In genomic region chr16:21192509-21193354, GRCm38 (mm10) we compare ENCODE assay signal across 9 mouse cellular contexts. TPM values are rescaled to one million over a fixed set of nuclear protein-coding genes. Genes with fewer than 3 reads are reported as not detected.
DNase-seq lines count a peak whose midpoint lies in the region; ATAC-seq and TF ChIP-seq lines count a peak whose summit lies in the region.
"Had no signal": no experiment of that assay in that cellular context is flagged by ENCODE, and none has a peak within 500 bp of the region (broad histone marks: within the 10 kb centered on the region; RNA-seq: fewer than 3 reads in every experiment).

No protein-coding gene starts in this region.

- H3K9ac ChIP-seq in neural tube, embryonic 11.5 days (ENCODE audit: low read length) = no peak overlapping the region
- H3K9ac ChIP-seq: limb, embryonic 15.5 days had no signal

- no peaks in the 10 kb centered on the region for H3K79me2 ChIP-seq in C2C12 (ENCODE audit: control insufficient read depth, insufficient read depth)

- no peaks in the 10 kb centered on the region for H3K79me3 ChIP-seq in C2C12 (ENCODE audit: low read depth)

- H3ac ChIP-seq in C2C12 (ENCODE audit: control insufficient read depth, insufficient read length, low read depth) = no peak overlapping the region

- H3K27me3 ChIP-seq in C2C12 (ENCODE audit: control insufficient read depth, insufficient read depth, insufficient read length) = peaks cover 16% of the 10 kb centered on the region
- H3K27me3 ChIP-seq in neural tube, embryonic 11.5 days (ENCODE audit: control insufficient read depth, insufficient read depth, low read length) = no peaks in the 10 kb centered on the region
- H3K27me3 ChIP-seq: limb, embryonic 15.5 days had no signal

- ATAC-seq in frontal cortex, adult (ENCODE audit: low TSS enrichment) = peak; percentile 84
- ATAC-seq in hematopoietic stem cell, adult 5-6 weeks (replicated peaks in 1 of 2; ENCODE audit: insufficient read depth in 1 of 2, low FRiP score in 2 of 2, low TSS enrichment in 1 of 2, low read depth in 1 of 2, poor library complexity in 2 of 2, severe bottlenecking in 2 of 2) = peak; percentile 71 to 84
- ATAC-seq in neural tube, embryonic 11.5 days (ENCODE audit: insufficient read depth, low FRiP score, low TSS enrichment) = 0 out of 2 replicates have a peak, but pooled peaks have one; percentile 13

- WGBS in neural tube, embryonic 11.5 days = 40% methylated on average over 7 of the region's 7 CpGs

- TF ChIP-seq CTCF in C2C12 (IDR thresholded peaks at IDR 0.05; ENCODE audit: control insufficient read depth, insufficient read depth, insufficient read length) = peak; percentile 12

- no peaks in the 10 kb centered on the region for H3K4me1 ChIP-seq in neural tube, embryonic 11.5 days (ENCODE audit: control insufficient read depth, insufficient read depth, low read length)

- H3K36me3 ChIP-seq in C2C12 (ENCODE audit: control insufficient read depth, insufficient read depth) = no peaks in the 10 kb centered on the region
- no peaks in the 10 kb centered on the region for H3K36me3 ChIP-seq in neural tube, embryonic 11.5 days (ENCODE audit: control insufficient read depth, insufficient read depth, low read length)
- H3K36me3 ChIP-seq: limb, embryonic 15.5 days had no signal

- H3K4me3 ChIP-seq in C2C12 (ENCODE audit: insufficient read depth, poor library complexity, severe bottlenecking) = no peak overlapping the region
- no peak overlapping the region for H3K4me3 ChIP-seq in neural tube, embryonic 11.5 days (ENCODE audit: low read depth, low read length)
- H3K4me3 ChIP-seq: limb, embryonic 15.5 days had no signal

- intact Hi-C loops in left cerebral cortex, postnatal 25 days (cut with DNase I) = loop anchor here (1.0 to 10.0 kb wide), 3 partner anchors 280 to 688 kb away; partner anchors contain the start of genes Clcn2 and Polr2h

- H3K9me3 ChIP-seq in neural tube, embryonic 11.5 days (ENCODE audit: control insufficient read depth, low read length) = no peaks in the 10 kb centered on the region
- H3K9me3 ChIP-seq: limb, embryonic 15.5 days had no signal

- H3K4me2 ChIP-seq in neural tube, embryonic 11.5 days (ENCODE audit: low read depth) = no peak overlapping the region
- H3K4me2 ChIP-seq: limb, embryonic 15.5 days had no signal

- H3K27ac ChIP-seq in neural tube, embryonic 11.5 days (ENCODE audit: low read depth, low read length) = no peak overlapping the region
- H3K27ac ChIP-seq: limb, embryonic 15.5 days had no signal

- DNase-seq in frontal cortex, postnatal 25 days (ENCODE audit: low spot score in 2 of 2) = no peak
- DNase-seq in cerebellum, adult 9-10 months = peak; percentile 70
- DNase-seq in left cerebral cortex, postnatal 25 days (ENCODE audit: low spot score in 2 of 2) = peak; percentile 69 to 90
- DNase-seq in neural tube, embryonic 11.5 days (ENCODE audit: low spot score) = peak; percentile 48
- DNase-seq in urinary bladder, adult 2 months (ENCODE audit: low spot score) = no peak

TF ChIP-seq in C2C12, 6 proteins besides CTCF, POLR2A, EP300 and RAD21:
- TF ChIP-seq MYOG (IDR thresholded peaks at IDR 0.05; ENCODE audit: control insufficient read depth, extremely low read depth, insufficient read length) (no peak), USF1 (IDR thresholded peaks at IDR 0.05; ENCODE audit: low read depth) (no peak), MYOD1 (IDR thresholded peaks at IDR 0.05; ENCODE audit: control insufficient read depth, insufficient read length, low read depth) (no peak), FOSL1 (IDR thresholded peaks at IDR 0.05; ENCODE audit: insufficient read depth, low read length, poor library complexity, severe bottlenecking) (no peak), CEBPB (IDR thresholded peaks at IDR 0.05; ENCODE audit: low read depth) (no peak), MAX (IDR thresholded peaks at IDR 0.05) (no peak)

RNA-seq across cellular contexts. Expression of gene Ephb3, which starts 11.8 kb away (rescaled TPM):
- 5.0 TPM for polyA plus RNA-seq in C2C12 (2012; fragmentation: generic; extraction: Trizol)
- total RNA-seq in hematopoietic stem cell, adult 5-6 weeks (2017) = 0.05 TPM in 1 of 2 replicates, not detected in the other
- 10 to 100 TPM; 22.0 to 30.4 TPM for total RNA-seq in left cerebral cortex, postnatal 25 days (2021)
- 15.1 and 15.5 TPM in 2 replicates for polyA plus RNA-seq in neural tube, embryonic 11.5 days (2014; fragmentation: Nextera tagmentation; extraction: Ambion mirVana)
- 21.2 and 21.9 TPM in 2 replicates for polyA plus RNA-seq in urinary bladder, adult 2 months (2012; rRNA removed)

RNA-seq across cellular contexts. Expression of gene Teddm3, which starts 38.9 kb away (rescaled TPM):
- polyA plus RNA-seq in C2C12 (2012; fragmentation: generic; extraction: Trizol) = not detected
- total RNA-seq in hematopoietic stem cell, adult 5-6 weeks (2017) = not detected in 2 replicates
- total RNA-seq in left cerebral cortex, postnatal 25 days (2021) = 1 to 10 TPM; 1.2 TPM
- not detected in 2 replicates for polyA plus RNA-seq in neural tube, embryonic 11.5 days (2014; fragmentation: Nextera tagmentation; extraction: Ambion mirVana)
- not detected in 2 replicates for polyA plus RNA-seq in urinary bladder, adult 2 months (2012; rRNA removed)

Comparison
In these comparisons a context has a peak if more than half of its experiments do, and no peak if none do; other contexts are left out.
1. ATAC-seq: peak in every context shown above with its lines; median percentile 84 in frontal cortex, adult; 78 in hematopoietic stem cell, adult 5-6 weeks; 13 in neural tube, embryonic 11.5 days.
2. DNase-seq: peak in cerebellum, adult 9-10 months (single experiment), left cerebral cortex, postnatal 25 days (2 of 2) and neural tube, embryonic 11.5 days (single experiment); none in frontal cortex, postnatal 25 days (0 of 2) and urinary bladder, adult 2 months (single experiment).